Mouse (Mus musculus): Measurements from ENCODE around the gene Itsn1. TPM values are rescaled to one million over a fixed set of nuclear protein-coding genes. Genes with fewer than 3 reads are reported as not detected.

Itsn1 gene
- total RNA-seq, 2 experiments from 2014 or later, result 126 to 146 TPM

DNA sequence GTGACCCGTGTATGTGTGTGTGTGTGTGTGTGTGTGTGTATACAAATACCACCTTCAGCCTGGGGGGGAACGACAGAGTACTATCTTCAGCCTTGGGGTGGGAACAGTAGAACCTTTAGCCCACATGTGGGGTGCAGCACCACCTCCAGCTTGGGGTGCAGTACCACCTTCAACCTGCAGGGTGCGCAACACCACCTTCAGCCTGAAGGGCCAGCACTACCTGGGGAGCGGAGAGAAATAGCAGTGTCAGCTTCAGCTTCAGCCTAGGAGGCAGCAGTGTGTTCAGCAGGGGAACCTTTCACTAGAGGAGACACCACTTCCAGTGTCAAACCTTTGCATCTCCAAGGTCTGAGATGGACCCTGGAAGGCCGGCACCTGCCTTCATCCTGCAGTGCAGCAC is 155.1 kb downstream of the Itsn1 start:
- intact Hi-C loops (cut with DNase I), result no loop called here

DNA sequence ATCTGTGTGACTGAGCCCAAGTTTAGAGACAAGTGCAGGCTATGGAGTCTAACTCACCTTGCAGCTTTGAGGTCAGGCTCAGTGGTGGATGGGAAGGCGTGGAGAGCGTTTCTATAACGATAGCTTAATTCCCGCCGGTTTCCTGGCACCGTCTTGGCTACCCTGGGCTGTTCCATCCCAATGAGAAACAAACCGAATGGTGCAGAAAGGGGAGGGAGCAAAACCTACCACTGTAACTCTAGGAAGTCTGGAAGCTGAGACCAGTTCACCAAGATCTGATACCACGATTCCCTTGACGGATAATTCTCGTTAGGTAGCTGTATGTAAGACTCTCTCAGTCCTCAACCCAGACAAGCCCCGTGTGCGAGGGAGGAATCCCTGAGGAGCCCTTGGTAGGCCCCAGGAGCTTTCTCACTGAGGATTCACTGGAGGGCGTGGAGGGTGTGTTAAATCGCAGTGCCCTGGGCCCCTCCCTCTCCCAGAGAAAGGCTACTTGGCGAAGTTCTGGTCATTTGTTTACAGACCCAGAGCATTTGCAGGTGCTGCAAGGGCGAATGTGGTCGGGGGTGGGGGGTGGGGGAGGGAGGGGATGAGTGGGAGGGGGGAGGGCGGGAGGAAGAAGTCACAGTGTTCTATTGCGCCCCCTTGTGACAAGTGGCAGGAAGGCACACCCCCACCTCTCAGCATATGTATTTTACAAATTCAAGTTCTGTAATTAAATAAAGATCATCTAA is 156.5 kb downstream of the Itsn1 start:
- DNase-seq (ENCODE audit: low spot score in 2 of 2), result no peak
- intact Hi-C loops (cut with DNase I), result no loop called here

More for the DNA sequence above, 155.1 kb downstream of the Itsn1 start:
- DNase-seq (ENCODE audit: low spot score in 2 of 2), result no peak

DNA sequence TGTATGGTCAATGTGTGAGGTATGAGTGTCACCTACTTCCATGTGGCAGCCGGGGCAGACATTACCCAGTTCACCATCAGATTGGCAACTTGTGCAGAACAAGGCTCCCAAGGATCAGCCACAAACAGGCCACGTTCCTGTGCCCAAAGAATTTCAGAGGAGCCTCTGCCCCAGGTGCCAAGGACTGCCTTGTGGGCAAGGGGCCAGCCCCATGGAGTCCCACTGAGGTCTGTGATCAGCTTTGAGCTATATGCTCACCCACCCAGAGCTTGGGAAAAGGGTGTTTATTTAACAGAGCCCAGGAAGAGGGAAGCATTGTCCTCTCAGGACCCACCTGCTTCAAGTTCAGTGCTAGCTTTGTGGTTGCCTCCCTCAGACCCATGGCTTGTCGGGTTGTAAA is 159.3 kb downstream of the Itsn1 start:
- no peak for DNase-seq (ENCODE audit: low spot score in 2 of 2)
- intact Hi-C loops (cut with DNase I), result no loop called here

DNA sequence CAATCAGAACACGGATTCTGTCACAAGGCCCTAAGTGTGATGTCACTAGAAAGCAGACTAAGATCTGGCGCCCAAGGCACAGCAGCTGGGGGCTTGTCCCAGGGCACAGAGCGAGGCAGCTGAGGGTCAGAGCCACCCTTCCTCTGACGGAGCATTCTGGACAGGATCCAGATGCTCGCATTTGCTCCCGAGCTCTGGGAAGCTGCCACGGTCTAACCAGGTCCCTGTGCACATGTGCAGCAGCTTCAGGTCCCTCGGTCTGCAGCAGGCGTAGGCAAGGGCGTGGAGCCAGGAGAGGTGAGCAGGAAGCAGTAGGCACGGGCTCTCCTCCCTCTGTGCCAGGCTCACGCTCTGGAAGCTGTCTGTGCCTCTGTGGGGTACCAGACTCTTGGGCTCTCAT is 160.8 kb downstream of the Itsn1 start:
- DNase-seq (ENCODE audit: low spot score in 2 of 2), result no peak
- intact Hi-C loops (cut with DNase I), result no loop called here

DNA sequence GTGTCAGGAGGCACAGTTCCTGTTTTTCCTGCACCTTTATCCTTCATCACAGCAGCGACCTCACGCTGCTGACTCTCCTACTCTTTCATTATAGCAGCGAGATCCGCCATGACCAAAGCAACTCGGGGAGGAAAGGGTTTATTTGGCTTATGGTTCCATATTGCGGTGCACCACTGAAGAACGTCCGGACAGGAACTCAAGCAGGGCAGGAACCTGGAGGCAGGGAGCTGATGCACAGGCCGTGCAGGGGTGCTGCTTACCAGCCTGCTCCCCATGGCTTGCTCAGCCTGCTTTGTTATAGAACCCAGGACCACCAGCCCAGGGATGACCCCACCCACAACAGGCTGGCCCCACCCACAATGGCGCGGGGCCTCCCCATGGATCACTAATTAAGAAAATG is 162.1 kb downstream of the Itsn1 start:
- intact Hi-C loops (cut with DNase I), result no loop called here
- DNase-seq (ENCODE audit: low spot score in 2 of 2), result no peak

DNA sequence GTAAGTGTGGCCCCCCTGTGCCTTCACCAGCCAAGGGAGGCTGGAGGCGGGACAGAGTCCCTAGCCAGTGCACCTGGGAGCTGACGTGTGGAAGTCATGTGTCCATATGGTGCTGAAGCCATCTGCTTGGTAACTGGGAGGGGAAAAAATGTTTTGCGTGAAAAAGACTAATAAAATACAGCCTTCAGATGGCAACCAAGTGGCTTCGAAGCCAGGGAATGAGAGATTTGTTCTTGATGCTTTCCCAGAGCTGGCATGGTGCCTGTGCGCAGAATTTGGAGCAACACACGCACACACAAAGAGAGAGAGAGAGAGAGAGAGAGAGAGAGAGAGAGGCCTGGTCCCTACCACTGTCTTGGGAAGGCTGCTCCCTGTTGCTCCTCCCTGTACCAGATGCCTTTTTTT is 167.3 kb downstream of the Itsn1 start:
- intact Hi-C loops (cut with DNase I), result no loop called here
- DNase-seq (ENCODE audit: low spot score in 2 of 2), result peak in 1 of 2 experiments; percentile 57

DNA sequence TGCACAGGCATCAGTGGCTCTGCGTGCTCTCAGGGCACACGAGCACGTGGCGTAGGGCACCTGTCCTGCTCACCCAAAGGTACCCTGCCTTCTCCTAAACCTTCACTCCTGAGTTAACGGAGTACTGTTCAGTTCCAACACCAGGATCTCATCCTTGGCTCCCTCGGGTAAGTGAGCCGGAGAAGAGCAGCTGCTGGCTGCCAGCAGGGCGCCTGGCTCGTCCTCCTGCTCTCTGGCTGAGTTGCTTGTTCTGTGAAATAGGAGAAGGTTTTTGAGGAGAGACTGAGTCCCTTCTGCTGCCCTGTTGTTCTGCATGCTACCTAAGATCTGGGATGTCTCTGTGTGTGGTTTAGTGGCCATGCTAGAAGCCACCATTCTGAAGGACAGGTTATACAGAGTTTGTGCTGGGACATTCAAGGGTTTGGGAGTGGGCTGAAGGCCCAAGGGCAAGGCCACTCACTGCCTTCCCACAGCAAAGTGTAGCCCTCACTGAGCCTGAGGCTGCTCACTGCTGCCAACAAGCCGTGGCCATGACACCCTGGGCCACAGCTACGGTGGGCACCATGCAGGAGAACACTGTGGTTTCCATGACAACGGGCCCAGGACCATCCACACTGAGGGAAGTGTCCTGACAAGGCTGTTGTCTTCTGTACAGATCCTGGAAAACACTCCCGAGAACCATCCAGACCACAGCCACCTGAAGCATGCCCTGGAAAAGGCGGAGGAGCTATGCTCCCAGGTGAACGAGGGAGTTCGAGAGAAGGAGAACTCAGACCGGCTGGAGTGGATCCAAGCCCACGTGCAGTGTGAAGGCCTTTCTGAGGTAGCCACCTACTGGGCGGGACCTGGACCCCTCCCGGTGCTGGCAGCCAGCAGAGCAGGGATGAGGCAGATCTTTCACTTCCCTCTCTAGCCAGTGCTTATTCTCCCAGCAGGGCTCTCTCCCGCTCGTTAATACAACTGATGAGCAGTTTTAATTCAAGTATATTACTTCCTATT is 170.1 kb downstream of the Itsn1 start:
- intact Hi-C loops (cut with DNase I), result no loop called here
- no peak for DNase-seq (ENCODE audit: low spot score in 2 of 2)

DNA sequence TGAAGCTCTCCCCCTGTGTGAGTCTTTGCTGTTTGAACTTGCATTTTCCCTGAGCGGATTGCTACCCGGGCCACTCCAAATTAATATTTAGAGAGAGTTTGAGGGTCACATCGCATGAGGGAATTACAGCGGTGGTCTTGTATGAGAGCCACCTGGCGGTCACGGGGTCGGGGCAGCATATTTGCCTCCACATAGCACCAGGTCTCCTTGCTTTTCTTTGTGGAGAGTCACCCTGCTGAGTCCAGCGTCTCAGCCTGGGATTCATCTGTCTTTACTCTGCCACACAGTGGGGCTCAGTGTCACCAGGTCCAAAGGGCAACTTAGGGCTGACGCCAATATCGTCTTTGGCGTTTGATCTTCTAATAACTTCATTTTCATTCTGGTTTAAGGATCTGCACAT is 171.2 kb downstream of the Itsn1 start:
- DNase-seq (ENCODE audit: low spot score in 2 of 2), result no peak
- intact Hi-C loops (cut with DNase I), result no loop called here

DNA sequence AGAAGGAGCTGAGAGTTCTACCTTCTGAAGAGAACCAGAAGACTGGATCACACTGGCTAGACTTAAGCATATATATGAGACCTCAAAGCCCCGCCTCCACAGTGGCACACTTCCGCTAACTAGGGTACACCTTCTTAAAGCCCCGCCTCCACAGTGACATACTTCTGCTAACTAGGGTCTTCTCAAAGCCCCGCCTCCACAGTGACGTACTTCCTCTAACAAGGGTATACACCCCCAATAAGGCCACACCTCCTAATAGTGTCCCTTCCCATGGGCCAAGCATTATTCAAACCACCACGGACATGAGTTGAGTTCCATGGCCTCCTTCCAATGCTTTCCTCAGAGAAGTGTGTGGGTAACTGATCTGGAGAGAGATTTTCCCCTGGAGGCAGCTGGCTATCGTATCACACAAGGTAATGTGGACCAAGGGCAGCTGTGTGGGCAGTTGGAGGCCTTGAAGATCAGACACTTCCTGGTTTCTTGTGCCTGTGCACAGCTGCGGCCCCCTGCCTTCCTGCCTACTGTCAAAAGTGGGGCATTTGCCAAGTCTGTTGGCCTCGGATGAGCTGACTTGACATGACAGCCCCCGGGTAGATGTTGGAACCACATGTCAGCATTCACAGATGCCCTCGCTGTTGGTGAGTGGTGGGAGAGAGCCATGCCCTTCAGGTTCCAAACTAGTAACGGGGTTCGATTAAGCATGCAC is 174.9 kb downstream of the Itsn1 start:
- DNase-seq (ENCODE audit: low spot score in 2 of 2), result no peak
- intact Hi-C loops (cut with DNase I), result no loop called here

DNA sequence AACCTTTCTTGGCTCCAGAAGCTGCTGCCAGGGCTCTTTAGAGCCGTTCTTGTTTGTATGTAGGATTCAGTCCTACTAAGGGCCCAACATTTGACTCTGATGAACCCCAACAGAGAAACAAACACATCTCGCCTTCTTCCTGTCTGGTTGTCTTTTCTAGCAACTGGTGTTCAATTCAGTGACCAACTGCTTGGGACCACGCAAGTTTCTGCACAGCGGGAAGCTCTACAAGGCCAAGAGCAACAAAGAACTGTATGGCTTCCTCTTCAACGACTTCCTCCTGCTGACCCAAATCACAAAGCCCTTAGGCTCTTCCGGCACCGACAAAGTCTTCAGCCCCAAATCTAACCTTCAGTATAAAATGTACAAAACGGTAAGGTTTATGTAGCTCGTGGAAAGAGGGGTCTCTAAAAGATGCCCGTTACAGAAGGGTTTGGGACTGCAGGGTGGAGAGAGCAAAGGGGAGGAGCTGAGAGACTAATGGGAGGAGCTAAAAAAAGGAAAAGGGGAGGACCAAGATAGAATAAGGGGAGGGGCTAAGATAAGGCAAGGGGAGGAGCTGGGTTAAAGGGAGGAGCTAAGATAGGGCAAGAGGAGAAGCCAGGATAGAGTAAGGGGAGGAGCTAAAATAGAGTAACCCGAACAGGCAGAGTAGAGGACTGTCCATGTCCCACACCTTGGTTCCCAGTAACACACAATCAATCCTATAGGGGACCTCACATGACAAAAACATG is 176.2 kb downstream of the Itsn1 start:
- intact Hi-C loops (cut with DNase I), result no loop called here

DNA sequence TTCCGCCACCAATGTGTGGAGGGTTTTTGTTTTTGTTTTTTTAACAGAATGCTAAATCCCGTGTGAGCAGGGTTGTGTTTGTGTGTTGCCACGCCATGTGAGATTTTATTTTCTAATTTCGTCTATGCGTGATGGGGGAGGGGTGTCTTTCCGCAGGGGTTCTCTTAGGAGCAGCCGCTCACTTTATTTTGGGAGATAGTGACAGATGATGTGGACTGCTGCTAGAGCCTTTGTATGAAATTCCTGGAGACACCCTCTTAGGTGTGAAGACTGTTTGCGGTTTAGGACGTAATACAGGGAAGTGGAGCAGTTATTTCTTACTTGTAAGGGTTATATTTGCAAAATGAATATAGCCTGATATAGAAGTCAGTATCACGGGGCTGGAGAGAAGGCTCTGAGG is 176.9 kb downstream of the Itsn1 start:
- no peak for DNase-seq (ENCODE audit: low spot score in 2 of 2)
- intact Hi-C loops (cut with DNase I), result no loop called here

More for the DNA sequence above, 176.2 kb downstream of the Itsn1 start:
- no peak for DNase-seq (ENCODE audit: low spot score in 2 of 2)

DNA sequence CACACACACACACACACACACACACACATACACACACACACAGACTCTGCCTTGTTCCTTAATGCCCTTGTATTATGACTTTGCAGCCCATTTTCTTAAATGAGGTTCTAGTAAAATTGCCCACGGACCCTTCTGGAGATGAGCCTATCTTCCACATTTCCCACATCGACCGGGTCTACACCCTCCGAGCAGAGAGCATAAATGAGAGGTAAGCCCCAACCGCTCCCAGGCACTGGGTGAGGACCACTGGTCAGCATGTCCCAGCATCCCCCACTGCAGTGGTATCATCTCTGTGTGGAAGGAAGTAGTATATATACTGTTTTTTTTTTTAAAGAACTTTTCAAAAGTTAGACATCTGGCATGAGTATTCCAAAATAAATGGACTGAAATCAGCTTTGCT is 177.6 kb downstream of the Itsn1 start:
- intact Hi-C loops (cut with DNase I), result no loop called here
- DNase-seq (ENCODE audit: low spot score in 2 of 2), result no peak

DNA sequence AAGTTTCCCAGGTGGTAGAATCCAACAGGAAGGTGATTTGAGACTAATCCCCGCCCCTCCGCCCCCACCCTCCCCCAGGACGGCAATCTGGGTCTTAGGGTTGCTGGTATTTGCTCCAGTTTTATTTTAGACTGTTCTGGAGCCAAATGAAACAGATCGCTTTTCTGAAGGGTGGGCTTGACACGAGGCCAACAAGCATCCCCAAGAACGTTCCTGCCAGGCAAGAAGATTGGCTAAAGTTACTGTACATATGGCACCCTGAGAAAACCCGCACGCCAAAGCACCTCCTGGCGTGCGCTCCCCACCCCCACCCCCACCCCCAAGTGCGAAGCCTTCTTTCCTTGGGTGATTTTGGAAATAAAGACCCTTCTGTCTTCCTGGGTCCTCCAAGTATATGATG is 178.1 kb downstream of the Itsn1 start:
- intact Hi-C loops (cut with DNase I), result no loop called here
- no peak for DNase-seq (ENCODE audit: low spot score in 2 of 2)

DNA sequence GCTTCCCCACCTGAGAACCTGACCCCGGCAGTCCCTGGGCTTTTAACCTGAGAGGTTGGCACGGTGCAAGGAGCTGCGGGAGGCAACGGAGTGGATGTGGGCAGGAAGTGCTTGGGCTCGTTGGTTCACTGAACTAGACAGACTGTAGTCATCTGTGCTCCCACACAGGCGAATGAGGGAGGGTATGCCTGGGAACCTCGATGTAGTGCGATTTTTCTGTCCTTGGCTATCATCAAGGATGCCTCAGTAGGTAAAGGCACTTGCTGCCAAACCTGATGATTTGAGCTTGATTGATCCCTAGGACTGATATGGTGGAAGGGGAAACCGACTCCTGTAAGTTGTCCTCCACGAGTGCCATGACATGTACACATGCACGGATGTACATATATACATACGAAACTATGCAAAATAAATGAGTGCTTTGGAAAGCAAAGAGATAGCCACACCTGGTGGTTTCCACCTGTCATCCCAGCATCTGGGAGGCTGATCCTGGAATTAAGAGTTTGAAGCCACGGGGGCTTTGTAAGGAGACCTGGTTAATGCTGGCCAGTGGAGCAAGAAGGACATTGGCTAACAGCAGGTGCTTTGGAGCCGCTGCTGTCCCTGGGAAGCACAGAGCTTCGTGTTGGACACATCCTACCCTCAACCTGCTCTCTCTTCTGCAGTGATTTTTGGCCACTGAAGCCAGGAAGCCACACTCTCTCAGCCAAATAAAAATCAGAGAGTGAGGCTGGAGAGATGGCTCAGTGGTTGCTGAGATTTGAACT is 180.7 kb downstream of the Itsn1 start:
- DNase-seq (ENCODE audit: low spot score in 2 of 2), result no peak
- intact Hi-C loops (cut with DNase I), result no loop called here

DNA sequence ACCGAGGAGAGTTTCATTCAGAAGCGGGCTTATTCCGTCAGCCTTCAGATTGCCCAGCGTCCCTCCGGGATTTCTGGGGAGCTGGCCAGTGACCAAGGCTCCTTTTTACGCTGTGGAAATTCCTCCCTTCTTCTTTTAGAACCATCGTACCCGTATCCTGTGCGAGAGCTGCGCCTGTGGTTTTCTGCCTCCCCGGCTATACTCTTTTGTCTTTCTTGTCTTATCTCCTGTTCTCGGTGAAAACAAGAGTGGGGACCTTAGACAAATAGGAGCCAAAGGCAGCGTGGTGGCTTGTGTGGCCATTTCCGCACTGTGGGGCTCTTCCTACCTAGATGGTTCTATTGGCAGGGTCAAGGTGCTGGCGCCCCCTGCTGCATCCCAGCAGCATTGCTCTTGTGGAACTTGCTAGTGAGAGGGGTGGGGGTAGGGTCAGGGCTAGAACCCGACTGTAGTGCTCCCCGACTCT is 188.6 kb downstream of the Itsn1 start:
- intact Hi-C loops (cut with DNase I), result loop anchor here (5.0 kb wide), 2 partner anchors 190 to 215 kb away; partner anchors contain the start of genes Cryzl1 and Itsn1
- DNase-seq (ENCODE audit: low spot score in 2 of 2), result peak; percentile 82 to 83

DNA sequence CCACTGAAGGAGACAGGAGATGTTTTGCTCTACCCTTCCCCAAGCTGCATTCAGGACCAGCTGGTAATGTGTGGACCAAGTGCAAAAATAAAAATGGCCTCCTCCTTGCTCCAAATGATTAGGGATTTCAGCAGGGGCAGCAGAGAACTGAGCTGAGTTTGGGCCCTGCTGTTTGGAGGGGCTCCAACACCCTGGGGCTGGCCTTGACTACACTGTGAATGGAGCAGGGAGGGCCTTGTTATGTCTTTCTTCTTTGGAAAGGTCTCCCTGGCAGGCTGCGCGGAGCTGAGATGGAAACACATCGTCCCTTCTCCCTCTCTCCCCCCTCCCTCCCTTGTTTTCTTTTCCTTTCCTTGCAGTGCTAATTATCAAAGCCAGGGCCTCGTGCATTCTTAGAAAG is 189.4 kb downstream of the Itsn1 start:
- intact Hi-C loops (cut with DNase I), result loop anchor here (5.0 kb wide), 2 partner anchors 191 to 216 kb away; partner anchors contain the start of genes Cryzl1 and Itsn1
- DNase-seq (ENCODE audit: low spot score in 2 of 2), result no peak

DNA sequence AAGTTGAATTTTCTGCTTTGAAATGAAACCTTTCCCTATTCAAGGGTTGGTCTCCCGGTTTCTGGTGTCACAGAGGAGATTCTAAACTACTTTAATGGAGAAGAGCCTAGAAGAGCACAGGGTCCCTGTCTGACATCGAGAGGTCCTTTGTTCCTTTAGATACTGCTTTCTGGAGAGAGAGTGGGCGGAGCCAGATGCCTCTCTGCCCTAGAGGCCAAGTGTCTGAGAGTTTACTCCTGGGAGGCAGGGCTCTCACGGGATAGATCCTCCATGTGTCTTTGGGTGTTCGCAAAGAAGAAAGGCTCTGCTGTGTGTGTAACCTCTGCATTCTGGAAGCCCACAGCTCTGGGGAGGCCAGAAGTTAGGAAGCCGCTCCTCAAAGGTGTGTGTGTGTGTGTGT is 190.0 kb downstream of the Itsn1 start:
- intact Hi-C loops (cut with DNase I), result loop anchor here (5.0 kb wide), 2 partner anchors 192 to 217 kb away; partner anchors contain the start of genes Cryzl1 and Itsn1
- DNase-seq (ENCODE audit: low spot score in 2 of 2), result no peak

DNA sequence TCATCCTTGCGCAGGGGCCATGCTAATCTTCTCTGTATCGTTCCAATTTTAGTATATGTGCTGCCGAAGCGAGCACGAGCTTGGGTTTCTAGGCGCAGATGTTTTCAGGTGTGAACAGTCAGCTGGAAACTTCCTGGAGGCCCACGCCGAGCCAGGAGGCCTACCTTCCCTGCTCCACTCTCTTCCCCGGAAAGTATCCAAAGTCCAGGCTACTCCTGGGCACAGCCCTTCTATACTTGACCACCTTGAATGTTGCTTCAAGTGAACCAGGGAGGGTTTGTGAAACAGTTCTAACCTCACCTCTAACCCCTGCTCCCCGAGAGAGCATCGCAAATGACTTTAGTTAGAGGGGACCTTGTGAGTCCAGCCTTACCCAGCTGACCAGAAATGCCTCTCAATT is 192.3 kb downstream of the Itsn1 start:
- DNase-seq (ENCODE audit: low spot score in 2 of 2), result no peak
- intact Hi-C loops (cut with DNase I), result no loop called here

Data from left cerebral cortex, postnatal 36 days (tissue).